Mouse (Mus musculus) stomach, embryonic 16.5 days (tissue): Measurements from ENCODE around the gene Mex3d. TPM values are rescaled to one million over a fixed set of nuclear protein-coding genes. Genes with fewer than 3 reads are reported as not detected.

Experiments used
- ATAC-seq: fragments of 200-750 bp; cut with Nextera tagmentation; 2 replicates; pipeline ENCODE4 v1.8.0; 2017; ENCODE audit warnings: moderate number of reproducible peaks, moderate TSS enrichment; ENCODE audit not compliant: insufficient read depth, low FRiP score
- H3K27ac ChIP-seq: fragments of 300-500 bp; sonication (generic); 2 replicates; pipeline ENCODE4 v1.5.1; 2014; ENCODE audit warnings: low read length
- H3K27me3 ChIP-seq: fragments of 300-500 bp; sonication (generic); 2 replicates; pipeline ENCODE4 v1.6.1; 2014; ENCODE audit warnings: low read length, control low read depth, mixed read lengths; ENCODE audit not compliant: control insufficient read depth, insufficient read depth
- H3K36me3 ChIP-seq: fragments of 300-500 bp; sonication (generic); 2 replicates; pipeline ENCODE4 v1.6.1; 2014; ENCODE audit warnings: low read length; ENCODE audit not compliant: control insufficient read depth, insufficient read depth
- H3K4me1 ChIP-seq: fragments of 300-500 bp; sonication (generic); 2 replicates; pipeline ENCODE4 v1.6.1; 2014; ENCODE audit warnings: low read length, control low read depth, mixed read lengths; ENCODE audit not compliant: control insufficient read depth, insufficient read depth
- H3K4me2 ChIP-seq: fragments of 300-500 bp; sonication (generic); 2 replicates; pipeline ENCODE4 v1.6.1; 2014; ENCODE audit warnings: low read depth, low read length, mixed read lengths
- H3K4me3 ChIP-seq: fragments of 300-500 bp; sonication (generic); replicated peaks from 2 replicates; pipeline ENCODE4 v1.5.1; 2014; ENCODE audit warnings: mild to moderate bottlenecking, low read length
- H3K9ac ChIP-seq: fragments of 300-500 bp; sonication (generic); 2 replicates; pipeline ENCODE4 v1.6.1; 2014; ENCODE audit warnings: low read length
- H3K9me3 ChIP-seq: fragments of 300-500 bp; sonication (generic); replicated peaks from 2 replicates; pipeline ENCODE4 v1.6.1; 2016; ENCODE audit warnings: low read length, control low read depth; ENCODE audit not compliant: control insufficient read depth
- WGBS: fragments of 180-500 bp; shearing (Covaris S2); extraction: QIAGEN DNeasy Blood & Tissue Kit; methylation state at CpG from one replicate; pipeline ENCODE4 v1.1.7; 2014; 5-methylcytosine and 5-hydroxymethylcytosine counted together
- polyA plus RNA-seq: library from polyadenylated mRNA; unstranded; fragments of >200 nt; fragmentation: Nextera tagmentation; extraction: Ambion mirVana; gene quantifications from 2 replicates; pipeline ENCODE4 v1.2.1, GENCODE M21; 2015

The Mex3d gene
- polyA plus RNA-seq, 1 experiment from 2014 or later = 4.1 TPM

DNA sequence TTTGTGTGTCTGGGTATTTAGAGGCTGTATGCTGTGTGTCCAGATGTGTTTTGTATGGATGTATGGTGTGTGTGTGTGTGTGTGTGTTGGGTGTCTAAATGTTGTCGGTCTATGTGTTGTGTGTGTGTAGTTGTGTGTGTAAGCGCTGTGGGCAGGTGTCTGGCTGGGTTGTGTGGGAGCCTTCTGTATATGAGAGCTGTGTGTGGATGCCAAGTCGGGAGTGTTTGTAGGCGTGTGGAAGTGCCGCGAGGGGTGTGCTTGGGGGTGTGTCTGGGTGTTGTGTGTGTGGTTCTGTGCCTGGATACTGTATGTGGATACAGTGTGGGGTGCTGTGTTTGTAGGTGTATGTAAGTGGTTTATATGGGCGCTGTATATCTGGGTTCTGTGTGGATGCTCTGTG, 30.1 kb downstream of the Mex3d start:
- Histone ChIP-seq H3K9me3 (no peaks in the 10 kb centered on the region), H3K27ac (no peak overlapping the region), H3K9ac (no peak overlapping the region), H3K27me3 (peaks cover 49% of the 10 kb centered on the region), H3K4me1 (peaks cover 22% of the 10 kb centered on the region), H3K36me3 (no peaks in the 10 kb centered on the region), H3K4me2 (peak overlapping the region; percentile 51; the same call in 1 of the 2 replicates), H3K4me3 (no peak overlapping the region)
- WGBS = 28% methylated on average over 7 of the region's 7 CpGs
- ATAC-seq = 0 out of 2 replicates have a peak, but pooled peaks have one; percentile 22

DNA sequence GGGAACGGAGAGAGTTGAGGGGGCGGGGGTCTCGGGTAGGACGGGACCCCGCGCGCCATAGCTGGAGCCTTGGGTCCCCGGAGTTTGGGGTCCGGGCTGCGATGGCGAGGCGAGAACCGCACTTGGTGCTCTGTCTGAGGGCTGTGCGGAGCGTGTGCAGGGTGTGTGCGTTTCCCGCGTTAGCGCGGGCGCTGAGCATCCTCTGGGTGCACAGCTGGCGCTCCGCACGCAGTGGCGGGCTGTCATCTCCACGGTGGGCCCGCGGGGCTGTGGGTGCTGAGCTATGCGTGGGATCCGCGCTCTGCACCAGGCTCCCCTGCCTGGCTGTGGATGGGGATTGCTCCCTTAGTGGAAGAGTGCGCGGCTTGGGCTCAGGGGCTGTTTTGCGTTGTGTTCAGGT, 30.7 kb downstream of the Mex3d start:
- peaks cover 55% of the 10 kb centered on the region for H3K27me3 ChIP-seq
- 0 out of 2 replicates have a peak overlapping the region, but pooled peaks have one; percentile 7 for H3K9ac ChIP-seq
- no peak for ATAC-seq

DNA sequence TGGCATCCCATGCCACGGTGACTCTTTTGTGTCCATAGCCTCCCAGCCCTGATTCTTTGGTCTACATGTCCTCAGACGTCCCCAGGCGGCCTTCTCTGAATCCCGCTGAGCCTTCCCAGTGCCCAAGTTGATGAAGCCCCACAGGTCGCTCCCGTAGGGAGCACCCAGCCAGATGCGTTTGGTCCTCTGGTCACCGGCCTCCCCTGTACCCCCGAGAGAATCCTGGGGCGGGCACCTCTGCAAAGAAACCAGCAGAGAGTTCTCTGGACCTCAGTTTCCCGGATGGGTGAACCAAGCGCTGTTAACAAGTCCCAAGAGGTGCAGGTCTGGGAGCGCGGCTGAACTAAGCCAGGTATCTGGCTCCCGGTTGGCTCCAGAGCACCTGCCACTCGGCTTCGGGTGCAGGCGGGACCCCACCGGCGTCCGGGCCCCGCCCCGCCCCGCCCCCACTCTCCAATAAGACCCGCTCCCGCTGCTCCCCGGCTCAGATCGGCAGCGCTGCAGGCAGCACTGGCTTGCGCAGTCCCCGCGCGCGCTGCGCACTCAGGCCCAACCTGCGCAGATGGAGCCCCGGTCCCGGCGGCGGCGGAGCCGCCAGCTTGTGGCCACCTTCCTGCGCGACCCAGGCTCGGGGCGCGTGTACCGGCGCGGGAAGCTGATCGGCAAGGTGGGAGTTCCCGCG, 31.3 kb downstream of the Mex3d start, which contains the start of gene Plk5:
TSS of gene Plk5 (plus strand) at position 459 of the 682 bp plus-strand sequence.
- H3K4me1 ChIP-seq = peaks cover 22% of the 10 kb centered on the region
- no peak for ATAC-seq
- WGBS = 2% methylated on average over 52 of the region's 53 CpGs
- no peak within 1 kb of the TSS for H3K27ac ChIP-seq
- no peaks in the 10 kb centered on the region for H3K9me3 ChIP-seq
- H3K9ac ChIP-seq = 0 out of 2 replicates have a peak within 1 kb of the TSS, but pooled peaks have one; percentile 7
- H3K4me3 ChIP-seq = peak within 1 kb of the TSS; percentile 21
- H3K36me3 ChIP-seq = no peaks in the 10 kb centered on the region
- peaks cover 57% of the 10 kb centered on the region for H3K27me3 ChIP-seq
- peak within 1 kb of the TSS; percentile 49 for H3K4me2 ChIP-seq

More for the DNA sequence above, 30.7 kb downstream of the Mex3d start:
- Histone ChIP-seq H3K4me2 (peak overlapping the region; percentile 49), H3K36me3 (no peaks in the 10 kb centered on the region), H3K9me3 (no peaks in the 10 kb centered on the region), H3K4me1 (peaks cover 22% of the 10 kb centered on the region), H3K27ac (no peak overlapping the region), H3K4me3 (peak overlapping the region; percentile 21)
- WGBS = 3% methylated on average over 34 of the region's 34 CpGs

DNA sequence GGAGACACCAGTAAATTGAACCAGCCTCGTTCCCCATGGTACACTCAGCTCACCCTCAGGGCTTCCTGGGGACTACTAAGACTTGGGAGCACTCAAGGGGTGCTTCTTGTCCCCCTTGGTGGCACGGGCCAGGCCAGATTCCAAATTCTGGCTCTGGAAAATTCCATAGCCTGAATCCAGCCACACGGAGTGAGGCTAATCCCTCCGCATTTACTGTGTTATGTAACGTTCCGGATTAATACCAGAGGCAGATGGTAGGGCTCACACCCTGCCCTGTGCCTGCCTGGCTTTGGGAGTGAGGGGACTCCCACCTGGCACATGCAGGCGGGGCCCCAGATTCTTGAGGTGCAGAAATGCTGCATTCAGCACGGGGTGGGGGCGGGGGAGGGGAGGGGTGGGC, 32.0 kb downstream of the Mex3d start:
- ATAC-seq = no peak
- WGBS = 13% methylated on average over 7 of the region's 9 CpGs
- Histone ChIP-seq H3K27me3 (peaks cover 57% of the 10 kb centered on the region), H3K4me3 (no peak overlapping the region), H3K9ac (no peak overlapping the region), H3K36me3 (no peaks in the 10 kb centered on the region), H3K4me2 (no peak overlapping the region), H3K27ac (no peak overlapping the region), H3K4me1 (peaks cover 22% of the 10 kb centered on the region), H3K9me3 (no peaks in the 10 kb centered on the region)

DNA sequence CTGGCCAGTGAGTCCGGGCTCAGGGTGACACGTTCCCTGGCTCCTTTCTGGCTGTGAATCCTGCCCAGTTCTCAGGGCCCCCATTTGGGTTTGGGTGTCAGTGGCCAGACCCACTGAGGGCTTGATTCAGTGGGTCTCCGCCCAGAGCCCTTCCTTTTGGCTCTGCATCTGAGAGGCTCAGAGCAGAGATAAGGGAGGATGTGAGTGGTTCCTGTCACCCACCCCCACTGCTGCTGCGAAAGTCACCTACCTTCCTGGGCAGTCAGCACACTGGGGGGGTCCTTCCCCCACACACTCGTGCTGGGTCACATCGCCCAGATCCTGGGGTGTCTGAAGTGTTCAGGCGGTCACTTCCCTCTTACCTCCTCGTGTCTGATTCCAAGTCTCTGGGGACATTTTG, 34.7 kb downstream of the Mex3d start:
- WGBS = 56% methylated on average over 8 of the region's 8 CpGs
- Histone ChIP-seq H3K27me3 (peaks cover 57% of the 10 kb centered on the region), H3K9ac (no peak overlapping the region), H3K36me3 (no peaks in the 10 kb centered on the region), H3K4me3 (no peak overlapping the region), H3K27ac (no peak overlapping the region), H3K9me3 (no peaks in the 10 kb centered on the region), H3K4me2 (no peak overlapping the region), H3K4me1 (peaks cover 36% of the 10 kb centered on the region)
- ATAC-seq = no peak

DNA sequence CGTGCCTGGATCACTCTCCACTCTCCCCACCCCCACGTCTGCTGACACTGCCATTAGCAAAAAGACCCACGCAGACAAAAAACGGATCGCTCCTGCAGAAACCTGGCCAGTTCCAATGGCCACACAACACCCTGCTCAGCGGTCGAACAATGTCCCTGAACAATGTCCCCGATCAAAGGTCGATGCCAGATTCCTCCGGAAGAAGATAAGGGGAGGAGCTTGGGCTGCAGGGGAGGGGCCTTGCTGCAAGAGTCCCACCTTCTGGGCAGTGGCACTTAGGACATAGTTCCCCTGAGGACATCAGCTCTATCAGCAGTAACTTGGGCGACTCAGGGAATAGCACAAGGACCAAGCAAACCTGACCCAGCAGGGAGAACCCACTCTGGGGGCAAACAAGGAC, 35.6 kb downstream of the Mex3d start:
- no peaks in the 10 kb centered on the region for H3K9me3 ChIP-seq
- H3K4me1 ChIP-seq = peaks cover 34% of the 10 kb centered on the region
- peaks cover 54% of the 10 kb centered on the region for H3K27me3 ChIP-seq
- H3K4me2 ChIP-seq = no peak overlapping the region
- no peaks in the 10 kb centered on the region for H3K36me3 ChIP-seq
- no peak overlapping the region for H3K4me3 ChIP-seq
- no peak for ATAC-seq
- no peak overlapping the region; the same call in 1 of the 2 replicates for H3K9ac ChIP-seq
- WGBS = 25% methylated on average over 11 of the region's 11 CpGs
- no peak overlapping the region for H3K27ac ChIP-seq

DNA sequence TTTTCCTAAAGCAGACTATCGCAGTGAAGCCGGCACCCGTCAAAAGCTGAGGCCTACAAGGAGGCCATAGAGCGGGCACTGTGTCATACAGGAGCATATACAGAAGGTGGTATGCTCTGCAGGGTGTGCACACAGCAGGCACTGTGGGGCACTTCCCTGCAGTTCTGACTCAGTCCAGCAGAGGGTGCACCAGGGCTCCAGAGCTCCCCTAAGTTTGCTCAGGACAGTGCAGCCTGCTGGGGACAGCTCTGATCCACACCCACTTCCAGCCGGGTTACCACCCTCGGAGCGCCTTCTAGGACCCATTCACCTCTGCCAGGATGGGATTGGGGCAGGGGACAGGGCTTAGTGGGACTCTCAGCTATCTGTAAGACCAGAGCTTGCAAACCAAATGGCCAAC, 37.2 kb downstream of the Mex3d start:
- H3K27ac ChIP-seq = no peak overlapping the region
- peaks cover 25% of the 10 kb centered on the region for H3K4me1 ChIP-seq
- peak; percentile 82 for ATAC-seq
- H3K9ac ChIP-seq = no peak overlapping the region
- H3K9me3 ChIP-seq = no peaks in the 10 kb centered on the region
- H3K27me3 ChIP-seq = peaks cover 40% of the 10 kb centered on the region
- H3K4me2 ChIP-seq = no peak overlapping the region
- 2% methylated on average over 7 of the region's 7 CpGs for WGBS
- no peak overlapping the region for H3K4me3 ChIP-seq
- H3K36me3 ChIP-seq = no peaks in the 10 kb centered on the region

DNA sequence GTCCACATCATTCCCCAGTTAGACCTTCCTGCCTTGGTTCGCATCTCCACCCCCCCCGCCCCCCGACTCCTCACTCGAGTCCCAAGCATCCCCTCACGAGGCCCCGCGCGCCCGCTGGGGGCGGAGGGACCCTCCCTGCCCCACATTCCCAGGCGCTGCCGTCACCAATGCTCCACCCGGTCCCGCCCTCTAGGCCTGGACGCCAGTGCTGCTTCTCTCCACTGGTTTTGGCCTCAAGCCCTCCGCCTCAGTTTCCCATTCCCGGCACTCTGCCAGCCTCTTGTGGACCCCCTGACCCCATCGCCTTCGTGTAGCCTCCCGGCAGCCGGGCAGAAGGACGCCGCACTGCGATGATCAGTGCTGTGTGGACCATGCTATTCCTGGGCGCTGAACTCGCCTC, 38.5 kb downstream of the Mex3d start:
- peak overlapping the region; percentile 57 for H3K4me2 ChIP-seq
- H3K27ac ChIP-seq = peak overlapping the region; percentile 63
- WGBS = 16% methylated on average over 26 of the region's 26 CpGs
- peak; percentile 12; the same call in 1 of the 2 replicates for ATAC-seq
- peak overlapping the region; percentile 72; the same call in 1 of the 2 replicates for H3K9ac ChIP-seq
- H3K4me1 ChIP-seq = peaks cover 38% of the 10 kb centered on the region
- no peaks in the 10 kb centered on the region for H3K9me3 ChIP-seq
- peaks cover 40% of the 10 kb centered on the region for H3K27me3 ChIP-seq
- peak overlapping the region; percentile 45 for H3K4me3 ChIP-seq
- H3K36me3 ChIP-seq = no peaks in the 10 kb centered on the region

DNA sequence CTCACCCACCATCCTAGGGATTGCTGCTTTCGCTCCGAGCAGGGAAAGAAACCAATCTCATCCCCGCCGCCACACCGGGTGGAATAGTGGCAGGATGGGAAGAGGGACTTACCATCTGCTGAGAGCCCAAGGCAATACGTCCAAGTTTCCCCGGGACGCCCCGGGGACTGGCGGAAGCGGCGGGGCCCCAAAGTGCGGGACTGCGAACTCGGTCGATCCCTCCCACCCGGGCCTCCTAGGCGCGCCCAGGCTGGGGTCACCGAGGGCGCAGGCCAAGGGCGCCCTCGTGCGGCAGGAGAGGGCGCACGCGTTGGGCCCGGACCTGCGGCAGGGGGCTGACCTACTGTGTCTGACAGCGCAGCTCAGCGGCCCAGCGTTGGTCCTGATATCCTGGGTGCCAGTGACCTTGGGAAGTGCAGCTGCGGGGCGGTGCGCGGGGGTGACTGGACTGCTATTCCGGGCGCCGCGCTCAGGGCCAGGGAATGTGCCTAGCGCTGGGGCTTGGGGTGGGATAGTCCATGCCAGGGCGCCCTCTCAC, 39.1 kb downstream of the Mex3d start, which contains the start of gene Adamtsl5:
TSS of gene Adamtsl5 (minus strand) at position 169 of the 538 bp plus-strand sequence.
- Histone ChIP-seq H3K36me3 (no peaks in the 10 kb centered on the region), H3K4me2 (peak within 1 kb of the TSS; percentile 57), H3K27ac (peak within 1 kb of the TSS; percentile 63), H3K4me1 (peaks cover 45% of the 10 kb centered on the region), H3K4me3 (peak within 1 kb of the TSS; percentile 45), H3K27me3 (peaks cover 41% of the 10 kb centered on the region), H3K9me3 (no peaks in the 10 kb centered on the region), H3K9ac (peak within 1 kb of the TSS; percentile 72)
- ATAC-seq = peak; percentile 44; the same call in 1 of the 2 replicates
- WGBS = under 1% methylated on average over 42 of the region's 42 CpGs
